Mouse (Mus musculus) kidney, adult 11 months (tissue): ENCODE data around the gene Gm3043.
"Not testable (repeated sequence)": the region's sequence is repeated elsewhere in the genome, so short reads cannot be mapped to it uniquely, and the experiment has no call there.

Experiments used
- DNase-seq: peaks from one replicate; pipeline ENCODE4 v3.0.0; 2022

The Gm3043 gene

GRCm38 (mm10) chr14:3688483-3688882, at the start of gene Gm3043:
TSS of gene Gm3043 (plus strand) at chr14:3688783.
- DNase-seq, result not testable (repeated sequence)

GRCm38 (mm10) chr14:3651730-3652129, 36.9 kb upstream of the Gm3043 start, which contains the start of gene Gm3020:
TSS of gene Gm3020 (plus strand) at chr14:3652030.
- not testable (repeated sequence) for DNase-seq
